Mouse (Mus musculus): Measurements from ENCODE around the gene Irf2bp2.

GRCm38 (mm10) chr8:126583534-126583933 is 10.3 kb downstream of the Irf2bp2 start:
- TF ChIP-seq CTCF (IDR thresholded peaks at IDR 0.05; ENCODE audit: borderline replicate concordance, insufficient read depth, low read depth, low read length) (no peak), POLR2A (IDR thresholded peaks at IDR 0.05; ENCODE audit: borderline replicate concordance, insufficient read depth, low read length) (no peak)
